In genomic region chr10:75075665-75076064, GRCm38 (mm10) we compare ENCODE assay signal across 27 mouse cellular contexts. TPM values are rescaled to one million over a fixed set of nuclear protein-coding genes. Genes with fewer than 3 reads are reported as not detected.
"Had no signal": no experiment of that assay in that cellular context is flagged by ENCODE, and none has a peak within 500 bp of the region (broad histone marks: within the 10 kb centered on the region; RNA-seq: fewer than 3 reads in every experiment).

No protein-coding gene starts in this region.

- DNase-seq: gastrocnemius, adult 2 months; gastrocnemius, postnatal 10 days; gastrocnemius, postnatal 25 days; heart, adult 18-20 months; heart, postnatal 10 days; heart, postnatal 4 days; kidney, adult 18-20 months; kidney, adult 8-10 months; kidney, postnatal 10 days; kidney, postnatal 25 days; kidney, postnatal 4 days had no signal

- H3K4me2 ChIP-seq: heart, embryonic 12.5 days; hindbrain, embryonic 12.5 days; hindbrain, embryonic 14.5 days; intestine, embryonic 15.5 days had no signal

- H3K9ac ChIP-seq: heart, embryonic 12.5 days; hindbrain, embryonic 12.5 days; hindbrain, embryonic 14.5 days; intestine, embryonic 15.5 days had no signal

- H3K9me3 ChIP-seq: heart, embryonic 10.5 days; heart, embryonic 12.5 days; hindbrain, embryonic 10.5 days; hindbrain, embryonic 12.5 days; intestine, embryonic 15.5 days; limb, embryonic 10.5 days had no signal

- H3K4me3 ChIP-seq: gastrocnemius, adult 2 months; heart, embryonic 10.5 days; heart, embryonic 12.5 days; hindbrain, embryonic 10.5 days; hindbrain, embryonic 12.5 days; intestine, embryonic 15.5 days; layer of hippocampus, adult 2 months; left cerebral cortex, adult 2 months; limb, embryonic 10.5 days had no signal

- ATAC-seq: forebrain, embryonic 16.5 days; hindbrain, embryonic 16.5 days; inflammation-experienced regulatory T-cells, adult 6 months; intestine, embryonic 15.5 days; intestine, postnatal 0 days had no signal

- H3K36me3 ChIP-seq: heart, embryonic 12.5 days; intestine, embryonic 15.5 days had no signal

- H3K27ac ChIP-seq: gastrocnemius, adult 2 months; heart, embryonic 10.5 days; hindbrain, embryonic 10.5 days; hindbrain, embryonic 12.5 days; hindbrain, embryonic 14.5 days; intestine, embryonic 15.5 days; layer of hippocampus, adult 2 months; left cerebral cortex, adult 2 months; limb, embryonic 10.5 days had no signal

- H3K27me3 ChIP-seq: hindbrain, embryonic 12.5 days; intestine, embryonic 15.5 days had no signal

RNA-seq across cellular contexts. Expression of gene Rsph14, which starts 43.3 kb away (rescaled TPM):
- polyA plus RNA-seq: heart, embryonic 10.5 days; heart, embryonic 12.5 days; heart, embryonic 14.5 days; inflammation-experienced regulatory T-cells, adult 6 months; intestine, embryonic 15.5 days; intestine, postnatal 0 days; kidney, embryonic 14.5 days; kidney, embryonic 16.5 days; limb, embryonic 10.5 days had no signal
